Mouse (Mus musculus) hindbrain, embryonic 16.5 days (tissue): ENCODE results near the gene Hist1h2bh. TPM values are rescaled to one million over a fixed set of nuclear protein-coding genes. Genes with fewer than 3 reads are reported as not detected.

Experiments used
- microRNA-seq: library from miRNA; unstranded; fragments of <30 nt; microRNA quantifications from one replicate; pipeline ENCODE4, GENCODE M21; 2017
- polyA plus RNA-seq: library from polyadenylated mRNA; unstranded; fragments of >200 nt; fragmentation: Nextera tagmentation; extraction: Ambion mirVana; gene quantifications from 2 replicates; pipeline ENCODE4 v1.2.1, GENCODE M21; 2015

Hist1h2bh gene
- polyA plus RNA-seq, 1 experiment from 2014 or later, result 0.29 TPM

Small RNA genes lying within 50 kb of the gene (microRNA-seq; reads per million reads assigned to microRNA genes)
- gene Gm44297 (not detected), gene Gm44359 (not detected), gene Gm44394 (not detected), gene n-TStga1 (0.83 reads per million)

Other genes starting within 250 kb of the Hist1h2bh start
- gene Zfp322a, start 174.2 kb downstream of the Hist1h2bh start, polyA plus RNA-seq, result 46.2 and 48.2 TPM in 2 replicates
- gene Abt1, start 119.5 kb downstream of the Hist1h2bh start, polyA plus RNA-seq, result 9.8 and 10.1 TPM in 2 replicates
- gene Btn1a1, start 77.5 kb downstream of the Hist1h2bh start, polyA plus RNA-seq, result 0.09 and 0.20 TPM in 2 replicates
- gene Btn2a2, start 54.5 kb downstream of the Hist1h2bh start, polyA plus RNA-seq, result 0.14 TPM in 1 of 2 replicates, not detected in the other
- gene Hist1h4h, start 12.3 kb downstream of the Hist1h2bh start, polyA plus RNA-seq, result 2.6 and 2.7 TPM in 2 replicates
- gene Hist1h2af, start 9.5 kb downstream of the Hist1h2bh start, polyA plus RNA-seq, result not detected in 2 replicates
- 0.66 TPM in 1 of 2 replicates, not detected in the other for gene Hist1h3g, start 8.0 kb downstream of the Hist1h2bh start, polyA plus RNA-seq
- not detected in 2 replicates for gene Hist1h3f, start 660 bp upstream of the Hist1h2bh start, polyA plus RNA-seq
- gene Hist1h4f, start 8.3 kb upstream of the Hist1h2bh start, polyA plus RNA-seq, result 0.59 TPM in 1 of 2 replicates, not detected in the other
- gene Hist1h1d, start 9.9 kb upstream of the Hist1h2bh start, polyA plus RNA-seq, result 0.07 and 0.10 TPM in 2 replicates
- gene Hist1h3e, start 19.0 kb upstream of the Hist1h2bh start, polyA plus RNA-seq, result 0.85 and 0.97 TPM in 2 replicates
- 9.4 and 14.5 TPM in 2 replicates for gene Hist1h2ae, start 27.8 kb upstream of the Hist1h2bh start, polyA plus RNA-seq
- gene Hist1h2bg, start 28.0 kb upstream of the Hist1h2bh start, polyA plus RNA-seq, result 0.79 and 1.4 TPM in 2 replicates
- gene Hist1h2bf, start 30.8 kb upstream of the Hist1h2bh start, polyA plus RNA-seq, result 0.44 and 0.67 TPM in 2 replicates
- 0.57 and 1.3 TPM in 2 replicates for gene Hist1h2ad, start 31.0 kb upstream of the Hist1h2bh start, polyA plus RNA-seq
- gene Hist1h3d, start 32.4 kb upstream of the Hist1h2bh start, polyA plus RNA-seq, result 0.85 and 1.3 TPM in 2 replicates
- 27.6 and 30.0 TPM in 2 replicates for gene Hist1h4d, start 38.2 kb upstream of the Hist1h2bh start, polyA plus RNA-seq
- 1.0 and 1.1 TPM in 2 replicates for gene Hist1h2be, start 77.7 kb upstream of the Hist1h2bh start, polyA plus RNA-seq
- 4.0 and 5.0 TPM in 2 replicates for gene Hist1h1e, start 79.2 kb upstream of the Hist1h2bh start, polyA plus RNA-seq
- 0.26 and 0.30 TPM in 2 replicates for gene Hist1h2ac, start 140.6 kb upstream of the Hist1h2bh start, polyA plus RNA-seq
- gene Hist1h2bc, start 140.8 kb upstream of the Hist1h2bh start, polyA plus RNA-seq, result 20.4 and 24.8 TPM in 2 replicates
- gene Hist1h1t, start 152.4 kb upstream of the Hist1h2bh start, polyA plus RNA-seq, result not detected in 2 replicates
- gene Hist1h4c, start 155.1 kb upstream of the Hist1h2bh start, polyA plus RNA-seq, result 2.0 and 2.5 TPM in 2 replicates
- 5.4 and 6.7 TPM in 2 replicates for gene Hfe, start 167.5 kb upstream of the Hist1h2bh start, polyA plus RNA-seq
- 8.6 and 10.8 TPM in 2 replicates for gene Hist1h1c, start 195.4 kb upstream of the Hist1h2bh start, polyA plus RNA-seq
- 0.70 and 1.2 TPM in 2 replicates for gene Hist1h3c, start 202.2 kb upstream of the Hist1h2bh start, polyA plus RNA-seq
- gene Hist1h2bb, start 203.3 kb upstream of the Hist1h2bh start, polyA plus RNA-seq, result 0.49 and 0.66 TPM in 2 replicates
- gene Hist1h2ab, start 207.7 kb upstream of the Hist1h2bh start, polyA plus RNA-seq, result 3.7 and 6.8 TPM in 2 replicates
- gene Hist1h3b, start 208.9 kb upstream of the Hist1h2bh start, polyA plus RNA-seq, result 1.7 and 2.7 TPM in 2 replicates
- gene Hist1h4b, start 213.6 kb upstream of the Hist1h2bh start, polyA plus RNA-seq, result 1.1 TPM in 1 of 2 replicates, not detected in the other
- gene Hist1h4a, start 217.8 kb upstream of the Hist1h2bh start, polyA plus RNA-seq, result not detected in 2 replicates
- gene Hist1h3a, start 219.0 kb upstream of the Hist1h2bh start, polyA plus RNA-seq, result 0.89 and 1.2 TPM in 2 replicates
- gene Hist1h1a, start 220.3 kb upstream of the Hist1h2bh start, polyA plus RNA-seq, result 0.44 TPM in 1 of 2 replicates, not detected in the other
- 0.07 TPM in 1 of 2 replicates, not detected in the other for gene Trim38, start 226.5 kb upstream of the Hist1h2bh start, polyA plus RNA-seq